Mouse (Mus musculus): ENCODE data around the gene Fam163b.
A peak's percentile ranks its signal among the peaks of the same experiment; 100 is the strongest.

Fam163b gene

GRCm38 (mm10) chr2:27135935-27136334 lies 6.4 kb downstream of the Fam163b start:
- no peak for DNase-seq (ENCODE audit: low spot score in 2 of 2)

- no peak for DNase-seq (ENCODE audit: low spot score in 2 of 2)
Observed at GRCm38 (mm10) chr2:27128990-27129389, 13.3 kb downstream of the Fam163b start.

GRCm38 (mm10) chr2:27126496-27126895 lies 15.8 kb downstream of the Fam163b start:
- DNase-seq (ENCODE audit: low spot score in 2 of 2), result no peak

- peak; percentile 19 to 57 for DNase-seq (ENCODE audit: low spot score in 2 of 2)
Observed at GRCm38 (mm10) chr2:27125979-27126378, 16.3 kb downstream of the Fam163b start.

- DNase-seq (ENCODE audit: low spot score in 2 of 2), result no peak
Observed at GRCm38 (mm10) chr2:27123121-27123520, 19.2 kb downstream of the Fam163b start.

GRCm38 (mm10) chr2:27122578-27122977 lies 19.7 kb downstream of the Fam163b start:
- DNase-seq (ENCODE audit: low spot score in 2 of 2), result no peak

GRCm38 (mm10) chr2:27121626-27122355 lies 20.5 kb downstream of the Fam163b start:
- DNase-seq (ENCODE audit: low spot score in 2 of 2), result no peak

GRCm38 (mm10) chr2:27120241-27120641 lies 22.1 kb downstream of the Fam163b start:
- peak in 1 of 2 experiments; percentile 30 for DNase-seq (ENCODE audit: low spot score in 2 of 2)

GRCm38 (mm10) chr2:27119766-27120165 lies 22.5 kb downstream of the Fam163b start:
- DNase-seq (ENCODE audit: low spot score in 2 of 2), result no peak

GRCm38 (mm10) chr2:27118452-27118851 lies 23.8 kb downstream of the Fam163b start:
- DNase-seq (ENCODE audit: low spot score in 2 of 2), result no peak

GRCm38 (mm10) chr2:27114169-27114568 lies 28.1 kb downstream of the Fam163b start:
- no peak for DNase-seq (ENCODE audit: low spot score in 2 of 2)

GRCm38 (mm10) chr2:27112585-27112984 lies 29.7 kb downstream of the Fam163b start:
- DNase-seq (ENCODE audit: low spot score in 2 of 2), result no peak

- no peak for DNase-seq (ENCODE audit: low spot score in 2 of 2)
Observed at GRCm38 (mm10) chr2:27109052-27109451, 33.2 kb downstream of the Fam163b start.

GRCm38 (mm10) chr2:27108144-27108543 lies 34.1 kb downstream of the Fam163b start:
- no peak for DNase-seq (ENCODE audit: low spot score in 2 of 2)

GRCm38 (mm10) chr2:27106816-27107215 lies 35.5 kb downstream of the Fam163b start:
- no peak for DNase-seq (ENCODE audit: low spot score in 2 of 2)

GRCm38 (mm10) chr2:27103554-27103953 lies 38.7 kb downstream of the Fam163b start:
- DNase-seq (ENCODE audit: low spot score in 2 of 2), result no peak

GRCm38 (mm10) chr2:27097776-27098175 lies 44.5 kb downstream of the Fam163b start:
- DNase-seq (ENCODE audit: low spot score in 2 of 2), result no peak

GRCm38 (mm10) chr2:27097241-27097656 lies 45.0 kb downstream of the Fam163b start:
- no peak for DNase-seq (ENCODE audit: low spot score in 2 of 2)

- no peak for DNase-seq (ENCODE audit: low spot score in 2 of 2)
Observed at GRCm38 (mm10) chr2:27096341-27096981, 45.8 kb downstream of the Fam163b start.

GRCm38 (mm10) chr2:27095178-27095577 lies 47.1 kb downstream of the Fam163b start:
- no peak for DNase-seq (ENCODE audit: low spot score in 2 of 2)

- no peak for DNase-seq (ENCODE audit: low spot score in 2 of 2)
Observed at GRCm38 (mm10) chr2:27089238-27089637, 53.1 kb downstream of the Fam163b start.

- DNase-seq (ENCODE audit: low spot score in 2 of 2), result no peak
Observed at GRCm38 (mm10) chr2:27088700-27089099, 53.6 kb downstream of the Fam163b start.

- peak in 1 of 2 experiments; percentile 53 for DNase-seq (ENCODE audit: low spot score in 2 of 2)
Observed at GRCm38 (mm10) chr2:27088071-27088644, 54.1 kb downstream of the Fam163b start.
